Mouse (Mus musculus): ENCODE measurements around the gene Ect2l. TPM values are rescaled to one million over a fixed set of nuclear protein-coding genes. Genes with fewer than 3 reads are reported as not detected.

Ect2l gene
- total RNA-seq, 2 experiments from 2014 or later, result not detected

DNA sequence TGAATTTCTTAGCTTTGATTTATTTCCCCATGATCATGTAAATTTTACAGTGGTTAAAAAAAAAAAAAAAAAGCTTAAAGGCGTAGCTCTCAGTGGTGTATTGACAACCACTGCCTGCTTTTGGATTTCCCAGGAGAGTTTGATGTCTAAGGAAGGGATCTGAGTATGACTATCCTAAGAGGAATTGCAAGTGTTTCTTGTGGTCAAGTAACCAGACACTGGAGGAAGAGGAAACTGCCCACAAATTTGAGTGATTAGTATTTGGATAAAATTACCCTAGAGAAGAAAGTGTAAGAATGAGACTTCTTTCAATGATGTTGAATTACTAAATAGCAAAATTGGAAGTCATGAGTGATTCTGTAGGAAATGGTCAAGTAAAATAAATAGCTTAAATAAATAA is 129.2 kb downstream of the Ect2l start:
- no peak for DNase-seq

Other genes with a start within 250 kb of the Ect2l start
- 10 to 100 TPM; 16.5 to 32.1 TPM for gene Abracl, start 187.6 kb downstream of the Ect2l start, total RNA-seq (2021)
- gene Reps1, start 155.0 kb downstream of the Ect2l start, total RNA-seq (2021), result 10 to 100 TPM; 32.1 to 37.1 TPM
- gene Ccdc28a, start 24.1 kb upstream of the Ect2l start, total RNA-seq (2021), result 10 to 100 TPM in 1 of 2 experiments, 1 to 10 TPM in 1; 9.6 to 11.3 TPM
- 1 to 10 TPM; 4.0 to 4.3 TPM for gene Nhsl1, start 108.1 kb upstream of the Ect2l start, total RNA-seq (2021)

All from adrenal gland, postnatal 36 days (tissue).